Mouse (Mus musculus): ENCODE data around the gene Myo1e.
A peak's percentile ranks its signal among the peaks of the same experiment; 100 is the strongest.

Gene Myo1e

GRCm38 (mm10) chr9:70207151-70207831 is at the start of gene Myo1e:
Gene Myo1e, plus strand, starts transcription at chr9:70207350.
- DNase-seq (ENCODE audit: low read depth) = peak; percentile 20

GRCm38 (mm10) chr9:70160071-70160470 is 47.1 kb upstream of the Myo1e start:
- no peak for DNase-seq (ENCODE audit: low read depth)

GRCm38 (mm10) chr9:70168973-70169372 is 38.2 kb upstream of the Myo1e start:
- peak; percentile 2 for DNase-seq (ENCODE audit: low read depth)

GRCm38 (mm10) chr9:70174291-70174848 is 32.8 kb upstream of the Myo1e start:
- DNase-seq (ENCODE audit: low read depth) = no peak

GRCm38 (mm10) chr9:70174896-70175295 is 32.3 kb upstream of the Myo1e start:
- no peak for DNase-seq (ENCODE audit: low read depth)

- no peak for DNase-seq (ENCODE audit: low read depth)
Observed at GRCm38 (mm10) chr9:70176291-70176690, 30.9 kb upstream of the Myo1e start.

- DNase-seq (ENCODE audit: low read depth) = no peak
Observed at GRCm38 (mm10) chr9:70181719-70182118, 25.4 kb upstream of the Myo1e start.

GRCm38 (mm10) chr9:70182639-70183038 is 24.5 kb upstream of the Myo1e start:
- no peak for DNase-seq (ENCODE audit: low read depth)

GRCm38 (mm10) chr9:70192336-70192735 is 14.8 kb upstream of the Myo1e start:
- no peak for DNase-seq (ENCODE audit: low read depth)

- DNase-seq (ENCODE audit: low read depth) = no peak
Observed at GRCm38 (mm10) chr9:70194622-70195021, 12.5 kb upstream of the Myo1e start.

GRCm38 (mm10) chr9:70196956-70197659 is 10.0 kb upstream of the Myo1e start:
- no peak for DNase-seq (ENCODE audit: low read depth)

GRCm38 (mm10) chr9:70197992-70198391 is 9.2 kb upstream of the Myo1e start:
- no peak for DNase-seq (ENCODE audit: low read depth)

GRCm38 (mm10) chr9:70202753-70203152 is 4.4 kb upstream of the Myo1e start:
- peak; percentile 22 for DNase-seq (ENCODE audit: low read depth)

GRCm38 (mm10) chr9:70203267-70204076 is 3.7 kb upstream of the Myo1e start:
- DNase-seq (ENCODE audit: low read depth) = no peak

GRCm38 (mm10) chr9:70207981-70208521 is 901 bp downstream of the Myo1e start:
- no peak for DNase-seq (ENCODE audit: low read depth)

- DNase-seq (ENCODE audit: low read depth) = no peak
Observed at GRCm38 (mm10) chr9:70208751-70209150, 1.6 kb downstream of the Myo1e start.

- DNase-seq (ENCODE audit: low read depth) = no peak
Observed at GRCm38 (mm10) chr9:70209296-70210049, 2.3 kb downstream of the Myo1e start.

GRCm38 (mm10) chr9:70211638-70212037 is 4.5 kb downstream of the Myo1e start:
- no peak for DNase-seq (ENCODE audit: low read depth)

GRCm38 (mm10) chr9:70216517-70216916 is 9.4 kb downstream of the Myo1e start:
- no peak for DNase-seq (ENCODE audit: low read depth)

- DNase-seq (ENCODE audit: low read depth) = no peak
Observed at GRCm38 (mm10) chr9:70219295-70219931, 12.3 kb downstream of the Myo1e start.
